Mouse (Mus musculus) C2C12 (cell line): Measurements from ENCODE around the gene Ak1.

Experiments
- CEBPB ChIP-seq: IDR thresholded peaks from one replicate; pipeline ENCODE4 v1.6.1; 2011; ENCODE audit warnings: low read depth, mild to moderate bottlenecking, control low read depth, moderate library complexity
- CTCF ChIP-seq: IDR thresholded peaks from one replicate; pipeline ENCODE4 v1.5.1; 2011; ENCODE audit not compliant: control insufficient read depth, insufficient read depth, insufficient read length
- MAX ChIP-seq: IDR thresholded peaks from one replicate; pipeline ENCODE4 v1.6.1; 2011; ENCODE audit warnings: mild to moderate bottlenecking, control low read depth

- TF ChIP-seq MAX: no peak
- TF ChIP-seq CTCF: peak; percentile 84
- TF ChIP-seq CEBPB: no peak
Observed at GRCm38 (mm10) chr2:32582830-32583799, 38.4 kb upstream of the Ak1 start.
